Comparison of ENCODE assay signal across 8 mouse cellular contexts in the genomic region with DNA sequence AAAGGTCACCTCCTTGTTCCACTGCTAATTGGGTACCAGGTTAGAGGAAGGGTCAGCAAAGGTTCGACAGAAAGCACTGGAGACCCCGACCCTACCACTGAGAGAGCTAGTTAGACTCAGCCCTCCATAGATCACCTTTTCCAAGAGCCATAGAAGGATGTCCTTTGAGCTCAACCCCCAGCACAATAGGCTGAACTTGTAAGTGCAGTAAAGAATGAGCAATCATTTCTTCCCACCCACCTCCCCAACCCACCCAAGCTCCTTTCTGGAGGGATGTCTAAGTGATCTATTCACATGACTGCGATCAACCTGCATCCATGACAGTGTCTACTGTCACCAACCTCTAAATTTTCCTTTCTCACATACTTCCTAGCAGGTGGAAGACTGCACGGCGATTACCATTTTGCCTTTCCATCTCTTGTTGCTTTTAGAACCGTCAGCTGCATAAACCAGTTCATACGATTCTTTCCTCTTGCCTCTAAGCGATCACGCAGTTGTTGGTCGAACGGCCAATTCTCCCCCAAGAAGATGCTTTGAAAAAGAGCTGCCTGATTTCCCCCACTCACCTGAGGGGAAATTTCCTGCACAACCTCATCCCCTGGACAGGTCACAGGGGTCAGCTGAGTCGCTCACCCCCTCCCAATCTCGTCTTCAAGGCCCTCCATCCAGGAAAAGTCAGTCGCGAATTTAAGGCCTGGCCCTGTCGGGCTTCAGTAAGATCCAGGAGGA. TPM values are rescaled to one million over a fixed set of nuclear protein-coding genes. Genes with fewer than 3 reads are reported as not detected.
DNase-seq lines count a peak whose midpoint lies in the region; ATAC-seq and TF ChIP-seq lines count a peak whose summit lies in the region.

No protein-coding gene starts in this region.

- TF ChIP-seq CTCF in kidney, postnatal 0 days (IDR thresholded peaks at IDR 0.05; ENCODE audit: low read depth), result no peak
- TF ChIP-seq CTCF in G1E (IDR thresholded peaks at IDR 0.05; ENCODE audit: low read depth, low read length), result no peak
- TF ChIP-seq CTCF in olfactory bulb, adult 2 months (IDR thresholded peaks at IDR 0.05; ENCODE audit: insufficient read depth, low read depth, low read length), result no peak

- no peaks in the 10 kb centered on the region for H3K9me3 ChIP-seq in kidney, postnatal 0 days (replicated peaks; ENCODE audit: low read length)
- H3K9me3 ChIP-seq in G1E (replicated peaks), result no peaks in the 10 kb centered on the region
- no peaks in the 10 kb centered on the region for H3K9me3 ChIP-seq in embryonic facial prominence, embryonic 13.5 days
- no peaks in the 10 kb centered on the region for H3K9me3 ChIP-seq in limb, embryonic 11.5 days (ENCODE audit: control insufficient read depth, low read length)

- no peaks in the 10 kb centered on the region for H3K27me3 ChIP-seq in kidney, postnatal 0 days (ENCODE audit: insufficient read depth, low read length)
- H3K27me3 ChIP-seq in G1E (ENCODE audit: insufficient read depth, low read length), result peaks cover 13% of the 10 kb centered on the region
- no peaks in the 10 kb centered on the region for H3K27me3 ChIP-seq in embryonic facial prominence, embryonic 13.5 days
- H3K27me3 ChIP-seq in limb, embryonic 11.5 days (ENCODE audit: control insufficient read depth, insufficient read depth, low read length), result no peaks in the 10 kb centered on the region

- H3K4me1 ChIP-seq in kidney, postnatal 0 days (replicated peaks; ENCODE audit: insufficient read depth, low read length), result peaks cover 16% of the 10 kb centered on the region
- peaks cover 42% of the 10 kb centered on the region for H3K4me1 ChIP-seq in G1E (ENCODE audit: insufficient read depth, low read depth, low read length)
- H3K4me1 ChIP-seq in embryonic facial prominence, embryonic 13.5 days, result peaks cover 39% of the 10 kb centered on the region
- H3K4me1 ChIP-seq in limb, embryonic 11.5 days (ENCODE audit: control insufficient read depth, insufficient read depth, low read length), result peaks cover 12% of the 10 kb centered on the region; the same call in 1 of the 2 replicates
- peaks cover 8% of the 10 kb centered on the region for H3K4me1 ChIP-seq in olfactory bulb, adult 2 months (ENCODE audit: control insufficient read depth, insufficient read depth, low read length)

- no peak for ATAC-seq in kidney, postnatal 0 days (replicated peaks; ENCODE audit: low FRiP score, low read depth)
- no peak for ATAC-seq in G1E (ENCODE audit: extremely low read depth, insufficient number of reproducible peaks, low FRiP score, poor library complexity, severe bottlenecking)
- ATAC-seq in embryonic facial prominence, embryonic 13.5 days (ENCODE audit: insufficient number of reproducible peaks, insufficient read depth, low FRiP score, low TSS enrichment, low read depth), result no peak
- ATAC-seq in limb, embryonic 11.5 days (ENCODE audit: insufficient number of reproducible peaks, low FRiP score, low TSS enrichment, low read depth), result no peak
- ATAC-seq in megakaryocyte progenitor cell, adult 5-6 weeks (replicated peaks; ENCODE audit: poor library complexity), result no peak
- no peak for ATAC-seq in frontal cortex, adult (ENCODE audit: low TSS enrichment)

- WGBS in kidney, postnatal 0 days, result 3% methylated on average over 16 of the region's 16 CpGs
- WGBS in embryonic facial prominence, embryonic 13.5 days, result 5% methylated on average over 16 of the region's 16 CpGs
- WGBS in limb, embryonic 11.5 days, result 7% methylated on average over 16 of the region's 16 CpGs
- 2% methylated on average over 16 of the region's 16 CpGs for WGBS in olfactory bulb, adult 2 months

- no peak for TF ChIP-seq POLR2A in olfactory bulb, adult 2 months (IDR thresholded peaks at IDR 0.05; ENCODE audit: insufficient read depth, low read depth, low read length)

- no peak for DNase-seq in kidney, postnatal 0 days (ENCODE audit: low spot score)
- no peak for DNase-seq in kidney, postnatal 14 days
- DNase-seq in G1E (ENCODE audit: low spot score), result no peak
- no peak for DNase-seq in limb, embryonic 11.5 days (ENCODE audit: low spot score)

- H3K4me2 ChIP-seq in kidney, postnatal 0 days (ENCODE audit: low read length), result peak overlapping the region; percentile 88
- peak overlapping the region; percentile 84 for H3K4me2 ChIP-seq in embryonic facial prominence, embryonic 13.5 days
- peak overlapping the region; percentile 66 for H3K4me2 ChIP-seq in limb, embryonic 11.5 days (ENCODE audit: low read depth, severe bottlenecking)

- peak overlapping the region; percentile 96 for H3K27ac ChIP-seq in kidney, postnatal 0 days
- H3K27ac ChIP-seq in embryonic facial prominence, embryonic 13.5 days, result peak overlapping the region; percentile 94
- H3K27ac ChIP-seq in limb, embryonic 11.5 days (replicated peaks; ENCODE audit: low read depth, low read length), result peak overlapping the region; percentile 83
- H3K27ac ChIP-seq in olfactory bulb, adult 2 months (ENCODE audit: insufficient read depth, low read depth, low read length), result peak overlapping the region; percentile 81

- H3K36me3 ChIP-seq in kidney, postnatal 0 days (ENCODE audit: insufficient read depth, low read length), result no peaks in the 10 kb centered on the region
- H3K36me3 ChIP-seq in G1E (replicated peaks), result peaks cover 22% of the 10 kb centered on the region
- no peaks in the 10 kb centered on the region for H3K36me3 ChIP-seq in embryonic facial prominence, embryonic 13.5 days
- H3K36me3 ChIP-seq in limb, embryonic 11.5 days (ENCODE audit: control insufficient read depth, insufficient read depth, low read length), result no peaks in the 10 kb centered on the region

- H3K4me3 ChIP-seq in kidney, postnatal 0 days (replicated peaks; ENCODE audit: low read depth, low read length), result peak overlapping the region; percentile 86
- peak overlapping the region; percentile 87 for H3K4me3 ChIP-seq in G1E (ENCODE audit: low read depth, low read length)
- H3K4me3 ChIP-seq in embryonic facial prominence, embryonic 13.5 days, result peak overlapping the region; percentile 90
- peak overlapping the region; percentile 91 for H3K4me3 ChIP-seq in limb, embryonic 11.5 days (ENCODE audit: low read depth, low read length)
- H3K4me3 ChIP-seq in olfactory bulb, adult 2 months (ENCODE audit: insufficient read depth, low read depth, low read length), result peak overlapping the region; percentile 84

- peak overlapping the region; percentile 95 for H3K9ac ChIP-seq in kidney, postnatal 0 days (ENCODE audit: low read depth, low read length)
- peak overlapping the region; percentile 98 for H3K9ac ChIP-seq in embryonic facial prominence, embryonic 13.5 days
- H3K9ac ChIP-seq in limb, embryonic 11.5 days (ENCODE audit: low read length), result peak overlapping the region; percentile 97

RNA-seq across cellular contexts. Expression of a gene that starts 1.0 kb away (rescaled TPM):
- 79.2 and 81.5 TPM in 2 replicates for polyA plus RNA-seq in kidney, postnatal 0 days (2015; fragmentation: Nextera tagmentation; extraction: Ambion mirVana)
- 146 and 149 TPM in 2 replicates for total RNA-seq in G1E (2014; fragmentation: Nextera tagmentation)
- total RNA-seq in G1E (2017), result 43.7 and 54.9 TPM in 2 replicates
- polyA plus RNA-seq in G1E (2012), result 18.2 and 21.4 TPM in 2 replicates
- 91.9 and 93.2 TPM in 2 replicates for polyA plus RNA-seq in embryonic facial prominence, embryonic 13.5 days (2015; fragmentation: Nextera tagmentation; extraction: Ambion mirVana)
- 102 and 119 TPM in 2 replicates for polyA plus RNA-seq in limb, embryonic 11.5 days (2014; fragmentation: Nextera tagmentation; extraction: Ambion mirVana)
- 109 and 279 TPM in 2 replicates for polyA plus RNA-seq in olfactory bulb, adult 2 months (2012; ENCODE audit: insufficient read depth, insufficient read length, low replicate concordance, missing spikeins)
- total RNA-seq in megakaryocyte progenitor cell, adult 5-6 weeks (2015), result 82.8 and 84.9 TPM in 2 replicates
- total RNA-seq in megakaryocyte progenitor cell, adult 5-6 weeks (2017), result 42.3 and 73.4 TPM in 2 replicates
